Mouse (Mus musculus): ENCODE data around the gene Tnfsf9. TPM values are rescaled to one million over a fixed set of nuclear protein-coding genes. Genes with fewer than 3 reads are reported as not detected.

Gene Tnfsf9
- polyA plus RNA-seq, 1 experiment from 2014 or later: 8.1 TPM

DNA sequence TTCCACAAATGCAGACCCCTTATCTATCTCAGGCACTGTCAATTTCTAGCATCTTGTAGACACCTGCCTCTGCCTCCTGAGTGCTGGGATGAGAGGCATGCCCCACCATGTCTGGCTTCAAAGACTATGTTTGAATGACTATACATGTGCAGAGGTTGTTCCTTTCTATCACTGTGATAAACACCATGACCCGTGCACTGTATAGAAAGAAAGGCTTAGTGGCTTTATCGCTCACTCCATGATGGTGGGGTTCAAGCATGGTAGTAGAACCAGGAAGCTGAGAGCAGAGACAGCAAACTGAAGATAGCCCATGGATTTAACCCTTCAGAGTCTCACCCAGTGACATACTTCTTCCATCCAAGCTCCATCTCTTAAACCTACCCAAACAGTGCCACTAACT lies 29.6 kb downstream of the Tnfsf9 start:
- H3K4me2 ChIP-seq: no peak overlapping the region
- no peak for DNase-seq
- ATAC-seq (ENCODE audit: insufficient read depth): no peak
- H3K27me3 ChIP-seq (ENCODE audit: insufficient read depth, low read length): no peaks in the 10 kb centered on the region
- 83% methylated on average over 2 of the region's 2 CpGs for WGBS
- no peak for TF ChIP-seq CTCF (IDR thresholded peaks at IDR 0.05; ENCODE audit: low read depth)
- no peaks in the 10 kb centered on the region for H3K9me3 ChIP-seq (ENCODE audit: low read depth, low read length)
- H3K27ac ChIP-seq (ENCODE audit: low read depth): no peak overlapping the region
- H3K4me3 ChIP-seq (ENCODE audit: low read depth, low read length): no peak overlapping the region
- no peaks in the 10 kb centered on the region for H3K4me1 ChIP-seq (ENCODE audit: insufficient read depth)
- no peak overlapping the region for H3K9ac ChIP-seq
- H3K36me3 ChIP-seq (ENCODE audit: insufficient read depth): no peaks in the 10 kb centered on the region

DNA sequence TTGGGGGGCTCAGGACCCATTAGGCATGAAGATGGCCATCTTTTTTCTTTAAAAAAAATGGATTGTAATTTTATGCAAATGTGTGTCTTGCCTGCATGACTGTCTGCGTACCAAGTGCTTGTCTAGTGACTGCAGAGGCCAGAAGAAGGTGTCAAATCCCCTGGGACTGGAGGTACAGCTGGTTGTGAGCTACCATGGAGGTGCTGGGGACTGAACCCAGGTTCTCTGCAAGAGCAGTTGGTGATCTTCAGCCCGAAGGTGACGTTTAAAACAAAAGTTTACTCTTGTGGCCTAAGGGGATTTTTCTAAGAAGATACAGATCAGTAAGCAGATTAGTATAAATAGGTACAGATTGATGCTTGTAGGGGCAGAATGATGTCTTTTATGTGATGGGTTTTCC lies 30.5 kb downstream of the Tnfsf9 start:
- WGBS: 74% methylated on average over 3 of the region's 3 CpGs

GRCm38 (mm10) chr17:57138676-57139075 lies 33.6 kb downstream of the Tnfsf9 start:
- Histone ChIP-seq H3K27me3 (ENCODE audit: insufficient read depth, low read length) (no peaks in the 10 kb centered on the region), H3K4me1 (ENCODE audit: insufficient read depth) (no peaks in the 10 kb centered on the region), H3K9ac (no peak overlapping the region), H3K27ac (ENCODE audit: low read depth) (no peak overlapping the region), H3K4me3 (ENCODE audit: low read depth, low read length) (no peak overlapping the region), H3K36me3 (ENCODE audit: insufficient read depth) (no peaks in the 10 kb centered on the region), H3K9me3 (ENCODE audit: low read depth, low read length) (no peaks in the 10 kb centered on the region), H3K4me2 (no peak overlapping the region)
- no peak for ATAC-seq (ENCODE audit: insufficient read depth)
- no peak for DNase-seq
- no peak for TF ChIP-seq CTCF (IDR thresholded peaks at IDR 0.05; ENCODE audit: low read depth)
- 89% methylated on average over 4 of the region's 4 CpGs for WGBS

More for the DNA sequence above, 30.5 kb downstream of the Tnfsf9 start:
- ATAC-seq (ENCODE audit: insufficient read depth) (no peak), DNase-seq (no peak)
- H3K4me2 ChIP-seq: no peak overlapping the region
- H3K9me3 ChIP-seq (ENCODE audit: low read depth, low read length): no peaks in the 10 kb centered on the region
- no peaks in the 10 kb centered on the region for H3K36me3 ChIP-seq (ENCODE audit: insufficient read depth)
- H3K27me3 ChIP-seq (ENCODE audit: insufficient read depth, low read length): no peaks in the 10 kb centered on the region
- H3K9ac ChIP-seq: no peak overlapping the region
- no peaks in the 10 kb centered on the region for H3K4me1 ChIP-seq (ENCODE audit: insufficient read depth)
- H3K4me3 ChIP-seq (ENCODE audit: low read depth, low read length): no peak overlapping the region
- no peak overlapping the region for H3K27ac ChIP-seq (ENCODE audit: low read depth)
- TF ChIP-seq CTCF (IDR thresholded peaks at IDR 0.05; ENCODE audit: low read depth): no peak

GRCm38 (mm10) chr17:57139708-57140107 lies 34.6 kb downstream of the Tnfsf9 start:
- no peak overlapping the region for H3K9ac ChIP-seq
- no peak for TF ChIP-seq CTCF (IDR thresholded peaks at IDR 0.05; ENCODE audit: low read depth)
- H3K9me3 ChIP-seq (ENCODE audit: low read depth, low read length): no peaks in the 10 kb centered on the region
- no peak overlapping the region for H3K4me2 ChIP-seq
- DNase-seq (no peak), ATAC-seq (ENCODE audit: insufficient read depth) (no peak)
- 72% methylated on average over 3 of the region's 3 CpGs for WGBS
- H3K27ac ChIP-seq (ENCODE audit: low read depth): no peak overlapping the region
- no peaks in the 10 kb centered on the region for H3K4me1 ChIP-seq (ENCODE audit: insufficient read depth)
- H3K4me3 ChIP-seq (ENCODE audit: low read depth, low read length): no peak overlapping the region
- no peaks in the 10 kb centered on the region for H3K27me3 ChIP-seq (ENCODE audit: insufficient read depth, low read length)
- H3K36me3 ChIP-seq (ENCODE audit: insufficient read depth): no peaks in the 10 kb centered on the region

GRCm38 (mm10) chr17:57143704-57144103 lies 38.6 kb downstream of the Tnfsf9 start:
- H3K27me3 ChIP-seq (ENCODE audit: insufficient read depth, low read length): peaks cover 13% of the 10 kb centered on the region
- DNase-seq (no peak), ATAC-seq (ENCODE audit: insufficient read depth) (no peak)
- no peak overlapping the region for H3K9ac ChIP-seq
- no peaks in the 10 kb centered on the region for H3K36me3 ChIP-seq (ENCODE audit: insufficient read depth)
- H3K9me3 ChIP-seq (ENCODE audit: low read depth, low read length): no peaks in the 10 kb centered on the region
- H3K4me1 ChIP-seq (ENCODE audit: insufficient read depth): no peaks in the 10 kb centered on the region
- no peak overlapping the region for H3K4me3 ChIP-seq (ENCODE audit: low read depth, low read length)
- 76% methylated on average over 3 of the region's 3 CpGs for WGBS
- H3K27ac ChIP-seq (ENCODE audit: low read depth): no peak overlapping the region
- no peak overlapping the region for H3K4me2 ChIP-seq
- TF ChIP-seq CTCF (IDR thresholded peaks at IDR 0.05; ENCODE audit: low read depth): no peak

DNA sequence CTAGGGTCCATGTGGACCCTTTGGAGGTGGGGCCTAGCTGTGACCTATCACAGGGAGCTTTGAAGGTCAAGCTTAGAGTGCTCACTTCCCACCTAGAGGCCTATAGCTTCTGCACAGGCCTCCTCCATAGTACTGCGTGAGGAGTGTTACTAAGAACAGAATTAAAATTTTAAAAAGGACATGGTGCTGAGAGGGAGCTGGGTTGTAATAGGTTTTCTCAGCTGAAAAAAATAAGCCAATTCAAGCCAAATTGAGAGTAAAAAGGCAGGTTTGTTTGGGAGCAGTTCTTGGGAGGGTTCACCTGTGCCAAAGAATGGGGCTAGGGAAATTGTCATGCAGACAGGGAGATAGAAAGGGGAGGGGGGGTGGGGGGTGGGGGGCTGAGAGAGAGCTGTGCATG lies 40.0 kb downstream of the Tnfsf9 start:
- 72% methylated on average over 1 of the region's 1 CpGs for WGBS
- no peak for TF ChIP-seq CTCF (IDR thresholded peaks at IDR 0.05; ENCODE audit: low read depth)
- Histone ChIP-seq H3K9me3 (ENCODE audit: low read depth, low read length) (no peaks in the 10 kb centered on the region), H3K4me1 (ENCODE audit: insufficient read depth) (no peaks in the 10 kb centered on the region), H3K36me3 (ENCODE audit: insufficient read depth) (no peaks in the 10 kb centered on the region), H3K27ac (ENCODE audit: low read depth) (no peak overlapping the region), H3K4me3 (ENCODE audit: low read depth, low read length) (no peak overlapping the region), H3K27me3 (ENCODE audit: insufficient read depth, low read length) (peaks cover 27% of the 10 kb centered on the region), H3K9ac (no peak overlapping the region), H3K4me2 (no peak overlapping the region)
- DNase-seq (no peak), ATAC-seq (ENCODE audit: insufficient read depth) (no peak)

DNA sequence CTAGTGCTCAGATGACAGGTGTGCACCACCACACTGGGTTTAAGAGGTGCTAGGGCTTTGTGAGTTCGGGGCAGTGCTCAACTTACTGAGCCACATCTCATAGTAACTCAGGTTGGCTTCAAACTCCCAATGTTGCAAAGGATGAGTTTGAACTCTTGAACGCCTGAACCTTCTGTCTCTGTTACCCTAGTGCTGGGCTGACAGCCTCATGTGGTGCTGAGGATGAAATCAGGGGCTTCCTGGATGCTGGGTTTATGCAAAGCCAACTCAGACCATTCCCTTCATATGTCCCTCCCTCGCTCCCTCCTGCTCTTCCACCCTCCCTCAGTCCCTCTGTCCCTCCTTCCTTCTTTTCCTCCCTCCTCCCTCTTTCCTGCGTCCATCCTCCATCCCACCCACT lies 43.2 kb downstream of the Tnfsf9 start:
- peaks cover 34% of the 10 kb centered on the region for H3K27me3 ChIP-seq (ENCODE audit: insufficient read depth, low read length)
- no peak overlapping the region for H3K9ac ChIP-seq
- no peak for TF ChIP-seq CTCF (IDR thresholded peaks at IDR 0.05; ENCODE audit: low read depth)
- H3K36me3 ChIP-seq (ENCODE audit: insufficient read depth): no peaks in the 10 kb centered on the region
- no peak for DNase-seq
- no peak overlapping the region for H3K4me2 ChIP-seq
- no peak overlapping the region; the same call in 1 of the 2 replicates for H3K4me3 ChIP-seq (ENCODE audit: low read depth, low read length)
- no peaks in the 10 kb centered on the region for H3K4me1 ChIP-seq (ENCODE audit: insufficient read depth)
- no peaks in the 10 kb centered on the region for H3K9me3 ChIP-seq (ENCODE audit: low read depth, low read length)
- WGBS: 58% methylated on average over 4 of the region's 4 CpGs
- H3K27ac ChIP-seq (ENCODE audit: low read depth): no peak overlapping the region
- ATAC-seq (ENCODE audit: insufficient read depth): no peak

All from lung, embryonic 14.5 days (tissue).